Mouse (Mus musculus) olfactory bulb, adult 2 months (tissue): ENCODE measurements around the gene Tbc1d16. TPM values are rescaled to one million over a fixed set of nuclear protein-coding genes. Genes with fewer than 3 reads are reported as not detected.

ENCODE experiments used
- H3K27ac ChIP-seq: fragments of 200-500 bp; 2 replicates; pipeline ENCODE4 v1.5.1; 2012; ENCODE audit warnings: low read depth, low read length; ENCODE audit not compliant: insufficient read depth
- H3K4me1 ChIP-seq: fragments of 200-500 bp; 2 replicates; pipeline ENCODE4 v1.6.1; 2012; ENCODE audit warnings: low read length; ENCODE audit not compliant: control insufficient read depth, insufficient read depth
- H3K4me3 ChIP-seq: fragments of 200-500 bp; 2 replicates; pipeline ENCODE4 v1.5.1; 2012; ENCODE audit warnings: mild to moderate bottlenecking, low read depth, low read length, moderate library complexity; ENCODE audit not compliant: insufficient read depth
- CTCF ChIP-seq: fragments of 200-500 bp; IDR thresholded peaks from 2 replicates; pipeline ENCODE4 v1.5.1; 2012; ENCODE audit warnings: low read depth, mild to moderate bottlenecking, low read length, moderate library complexity; ENCODE audit not compliant: insufficient read depth
- POLR2A ChIP-seq: fragments of 200-500 bp; IDR thresholded peaks from 2 replicates; pipeline ENCODE4 v1.6.1; 2012; ENCODE audit warnings: mild to moderate bottlenecking, low read depth, low read length, moderate library complexity; ENCODE audit not compliant: insufficient read depth
- WGBS: fragments of 180-500 bp; shearing (Covaris S2); methylation state at CpG from one replicate; pipeline ENCODE4 v1.1.7; 2018; 5-methylcytosine and 5-hydroxymethylcytosine counted together
- polyA plus RNA-seq: library from polyadenylated mRNA; stranded (reverse); fragments of >200 nt; gene quantifications from 2 replicates; pipeline ENCODE4 v1.2.4, GENCODE M21; 2012; ENCODE audit warnings: low replicate concordance; ENCODE audit not compliant: missing spikeins, insufficient read depth, insufficient read length

The Tbc1d16 gene
- polyA plus RNA-seq, 1 experiment: not detected

- TF ChIP-seq POLR2A: no peak
- no peak for TF ChIP-seq CTCF
- 95% methylated on average over 6 of the region's 6 CpGs for WGBS
- no peak overlapping the region for H3K4me3 ChIP-seq
- peaks cover 41% of the 10 kb centered on the region for H3K4me1 ChIP-seq
- no peak overlapping the region for H3K27ac ChIP-seq
Measured at GRCm38 (mm10) chr11:119224926-119225325, 3.4 kb downstream of the Tbc1d16 start.

DNA sequence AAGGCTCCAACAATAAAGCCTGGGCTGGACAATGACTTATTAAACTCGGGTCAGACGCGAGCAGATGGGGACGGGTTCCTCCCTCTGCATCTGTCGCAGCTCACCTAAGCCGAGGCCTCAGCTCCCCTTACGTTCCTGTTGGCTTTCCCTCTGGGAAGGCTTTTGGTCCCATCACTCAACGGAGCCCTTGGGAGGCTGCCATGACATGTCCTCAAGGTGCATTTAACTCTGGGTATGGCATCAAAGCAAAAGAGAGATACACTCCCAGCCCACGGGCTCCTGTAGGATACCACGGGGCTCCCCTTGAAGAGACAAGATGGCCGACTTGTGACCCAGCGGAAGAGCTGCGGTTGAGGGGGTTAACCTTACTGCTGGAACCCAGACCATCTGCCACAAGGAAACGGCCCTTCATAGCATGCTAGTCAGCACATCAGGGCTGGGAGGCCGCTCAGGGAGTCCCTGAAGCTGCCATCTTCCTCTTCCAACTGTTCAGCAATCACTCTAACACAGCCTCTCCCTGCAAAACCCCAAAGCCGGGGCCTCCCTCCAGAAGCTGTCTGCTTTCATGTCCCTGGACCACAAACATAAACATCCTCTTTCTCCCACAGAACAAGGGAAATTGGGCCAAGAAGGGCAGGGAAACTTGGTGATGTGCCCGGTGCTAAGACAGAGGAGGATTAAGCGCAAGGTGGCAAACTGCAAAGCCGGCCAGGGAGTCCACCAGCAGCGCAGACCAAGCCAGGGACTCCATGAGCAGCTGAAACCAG lies 5.0 kb downstream of the Tbc1d16 start:
- Histone ChIP-seq H3K4me1 (peaks cover 34% of the 10 kb centered on the region), H3K4me3 (no peak overlapping the region), H3K27ac (no peak overlapping the region)
- TF ChIP-seq POLR2A (no peak), CTCF (no peak)
- 69% methylated on average over 20 of the region's 20 CpGs for WGBS

- 62% methylated on average over 10 of the region's 11 CpGs for WGBS
- no peak overlapping the region for H3K27ac ChIP-seq
- no peak overlapping the region for H3K4me3 ChIP-seq
- peaks cover 28% of the 10 kb centered on the region for H3K4me1 ChIP-seq
- TF ChIP-seq CTCF (no peak), POLR2A (no peak)
Measured at GRCm38 (mm10) chr11:119221812-119222510, 6.3 kb downstream of the Tbc1d16 start.

GRCm38 (mm10) chr11:119219816-119220465 lies 8.4 kb downstream of the Tbc1d16 start:
- peaks cover 37% of the 10 kb centered on the region for H3K4me1 ChIP-seq

GRCm38 (mm10) chr11:119217861-119218260 lies 10.4 kb downstream of the Tbc1d16 start:
- TF ChIP-seq POLR2A: no peak
- no peak for TF ChIP-seq CTCF
- Histone ChIP-seq H3K4me3 (no peak overlapping the region), H3K4me1 (peaks cover 35% of the 10 kb centered on the region), H3K27ac (no peak overlapping the region)
- 94% methylated on average over 6 of the region's 6 CpGs for WGBS

More at GRCm38 (mm10) chr11:119219816-119220465, 8.4 kb downstream of the Tbc1d16 start:
- 23% methylated on average over 17 of the region's 17 CpGs for WGBS
- TF ChIP-seq POLR2A (no peak), CTCF (no peak)
- Histone ChIP-seq H3K4me3 (no peak overlapping the region), H3K27ac (peak overlapping the region; percentile 38; the same call in 1 of the 2 replicates)

GRCm38 (mm10) chr11:119215905-119216507 lies 12.3 kb downstream of the Tbc1d16 start:
- Histone ChIP-seq H3K27ac (no peak overlapping the region), H3K4me3 (no peak overlapping the region), H3K4me1 (peaks cover 35% of the 10 kb centered on the region)
- no peak for TF ChIP-seq POLR2A
- no peak for TF ChIP-seq CTCF
- 58% methylated on average over 9 of the region's 9 CpGs for WGBS

- 8% methylated on average over 18 of the region's 18 CpGs for WGBS
- TF ChIP-seq POLR2A (no peak), CTCF (no peak)
- Histone ChIP-seq H3K4me3 (peak overlapping the region; percentile 12), H3K27ac (0 out of 2 replicates have a peak overlapping the region, but pooled peaks have one; percentile 16), H3K4me1 (peaks cover 40% of the 10 kb centered on the region)
Measured at GRCm38 (mm10) chr11:119215038-119215904, 13.0 kb downstream of the Tbc1d16 start.
